Mouse (Mus musculus): ENCODE measurements around the gene Mylpf.

- TF ChIP-seq CTCF (IDR thresholded peaks at IDR 0.05) (no peak), POLR2A (IDR thresholded peaks at IDR 0.05; ENCODE audit: insufficient read depth, low read depth, low read length) (no peak), EP300 (IDR thresholded peaks at IDR 0.05; ENCODE audit: insufficient read depth, low read depth, low read length) (no peak)
Measured at GRCm38 (mm10) chr7:127187351-127187750, 21.3 kb upstream of the Mylpf start.
